Mouse (Mus musculus): ENCODE measurements around the gene Gpx2. TPM values are rescaled to one million over a fixed set of nuclear protein-coding genes. Genes with fewer than 3 reads are reported as not detected.

Gpx2 gene
- polyA plus RNA-seq, 1 experiment from 2014 or later, result 0.45 TPM

DNA sequence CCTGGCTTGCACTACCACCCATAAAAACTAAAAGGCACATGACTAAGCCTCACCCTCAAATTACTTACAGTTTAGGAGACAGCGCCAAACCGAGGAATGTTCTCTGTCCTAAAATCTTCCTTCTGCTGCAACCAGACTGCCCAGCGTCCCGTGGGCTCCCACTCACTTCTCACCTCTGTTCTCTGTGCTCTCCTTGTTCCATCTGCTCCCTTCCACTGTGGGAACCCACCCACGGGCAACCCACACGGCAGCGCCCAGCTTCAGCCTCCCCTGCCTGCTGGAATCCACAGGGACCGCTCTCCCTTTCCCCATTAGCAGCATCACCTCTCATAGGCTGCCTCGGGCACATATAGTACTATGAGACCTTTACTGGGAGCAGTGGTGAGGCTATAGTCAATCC, 23.6 kb upstream of the Gpx2 start:
- ATAC-seq (replicated peaks; ENCODE audit: low FRiP score, low read depth) (no peak), DNase-seq (ENCODE audit: low spot score) (no peak)
- H3K4me2 ChIP-seq (ENCODE audit: low read length), result no peak overlapping the region
- no peaks in the 10 kb centered on the region for H3K9me3 ChIP-seq (replicated peaks; ENCODE audit: low read length)
- 76% methylated on average over 9 of the region's 9 CpGs for WGBS
- no peaks in the 10 kb centered on the region; the same call in 1 of the 2 replicates for H3K27me3 ChIP-seq (ENCODE audit: insufficient read depth, low read length)
- no peaks in the 10 kb centered on the region for H3K36me3 ChIP-seq (ENCODE audit: insufficient read depth, low read length)
- H3K9ac ChIP-seq (ENCODE audit: low read depth, low read length), result no peak overlapping the region
- H3K4me3 ChIP-seq (replicated peaks; ENCODE audit: low read depth, low read length), result no peak overlapping the region
- no peak overlapping the region for H3K27ac ChIP-seq
- H3K4me1 ChIP-seq (replicated peaks; ENCODE audit: insufficient read depth, low read length), result no peaks in the 10 kb centered on the region; the same call in 1 of the 2 replicates
- TF ChIP-seq CTCF (IDR thresholded peaks at IDR 0.05; ENCODE audit: low read depth), result no peak

DNA sequence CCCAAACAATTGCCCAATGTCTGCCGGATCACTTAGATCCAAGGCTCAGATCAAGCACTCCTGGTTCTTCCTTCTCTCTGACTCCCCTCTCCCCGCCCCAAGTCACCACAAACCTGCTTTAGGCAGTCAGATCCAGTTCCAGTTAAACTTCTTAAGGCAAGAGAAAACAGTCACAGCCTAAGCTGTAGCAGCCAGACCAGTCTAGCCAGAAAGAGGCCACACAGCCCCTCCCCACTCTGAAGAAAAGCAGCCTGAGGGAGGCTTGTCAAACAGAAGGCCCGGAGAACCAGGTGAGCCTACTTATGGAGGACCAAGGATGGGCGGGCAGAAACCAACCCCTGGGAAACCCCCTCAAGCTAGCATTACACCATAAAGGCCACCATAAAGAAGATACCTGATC, 22.8 kb upstream of the Gpx2 start:
- Histone ChIP-seq H3K27me3 (ENCODE audit: insufficient read depth, low read length) (no peaks in the 10 kb centered on the region; the same call in 1 of the 2 replicates), H3K4me2 (ENCODE audit: low read length) (no peak overlapping the region)

DNA sequence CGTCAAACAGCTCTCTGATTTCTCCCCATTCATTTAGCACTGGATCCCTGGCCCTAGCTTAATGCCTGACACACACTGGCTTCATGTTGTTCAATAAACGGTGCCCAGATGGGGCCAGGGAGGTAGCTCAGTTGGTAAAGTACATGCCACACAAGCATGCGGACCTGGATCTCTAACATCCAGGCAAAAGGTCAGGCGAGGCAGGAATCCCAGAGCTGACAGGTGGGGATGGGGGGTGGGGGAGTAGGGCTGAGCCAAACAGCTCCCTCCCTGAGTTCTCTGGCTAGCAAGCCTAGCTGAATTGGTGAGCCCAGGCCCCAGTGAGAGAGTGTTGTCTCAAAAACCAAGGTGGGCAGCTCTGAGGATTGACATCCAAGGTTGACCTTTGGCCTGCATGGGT, 21.8 kb upstream of the Gpx2 start:
- TF ChIP-seq CTCF (IDR thresholded peaks at IDR 0.05; ENCODE audit: low read depth), result no peak
- 51% methylated on average over 4 of the region's 4 CpGs for WGBS
- Histone ChIP-seq H3K36me3 (ENCODE audit: insufficient read depth, low read length) (no peaks in the 10 kb centered on the region), H3K4me1 (replicated peaks; ENCODE audit: insufficient read depth, low read length) (no peaks in the 10 kb centered on the region; the same call in 1 of the 2 replicates), H3K27me3 (ENCODE audit: insufficient read depth, low read length) (no peaks in the 10 kb centered on the region; the same call in 1 of the 2 replicates), H3K9me3 (replicated peaks; ENCODE audit: low read length) (no peaks in the 10 kb centered on the region), H3K27ac (no peak overlapping the region), H3K9ac (ENCODE audit: low read depth, low read length) (no peak overlapping the region), H3K4me2 (ENCODE audit: low read length) (no peak overlapping the region), H3K4me3 (replicated peaks; ENCODE audit: low read depth, low read length) (no peak overlapping the region)
- DNase-seq (ENCODE audit: low spot score), result no peak
- ATAC-seq (replicated peaks; ENCODE audit: low FRiP score, low read depth), result no peak

More for the DNA sequence above, 22.8 kb upstream of the Gpx2 start:
- Histone ChIP-seq H3K4me3 (replicated peaks; ENCODE audit: low read depth, low read length) (no peak overlapping the region), H3K36me3 (ENCODE audit: insufficient read depth, low read length) (no peaks in the 10 kb centered on the region), H3K4me1 (replicated peaks; ENCODE audit: insufficient read depth, low read length) (no peaks in the 10 kb centered on the region; the same call in 1 of the 2 replicates), H3K9ac (ENCODE audit: low read depth, low read length) (no peak overlapping the region), H3K9me3 (replicated peaks; ENCODE audit: low read length) (no peaks in the 10 kb centered on the region), H3K27ac (peak overlapping the region; percentile 20; the same call in 1 of the 2 replicates)
- ATAC-seq (replicated peaks; ENCODE audit: low FRiP score, low read depth), result peak; percentile 62
- no peak for TF ChIP-seq CTCF (IDR thresholded peaks at IDR 0.05; ENCODE audit: low read depth)
- DNase-seq (ENCODE audit: low spot score), result peak; percentile 39
- 49% methylated on average over 4 of the region's 4 CpGs for WGBS

DNA sequence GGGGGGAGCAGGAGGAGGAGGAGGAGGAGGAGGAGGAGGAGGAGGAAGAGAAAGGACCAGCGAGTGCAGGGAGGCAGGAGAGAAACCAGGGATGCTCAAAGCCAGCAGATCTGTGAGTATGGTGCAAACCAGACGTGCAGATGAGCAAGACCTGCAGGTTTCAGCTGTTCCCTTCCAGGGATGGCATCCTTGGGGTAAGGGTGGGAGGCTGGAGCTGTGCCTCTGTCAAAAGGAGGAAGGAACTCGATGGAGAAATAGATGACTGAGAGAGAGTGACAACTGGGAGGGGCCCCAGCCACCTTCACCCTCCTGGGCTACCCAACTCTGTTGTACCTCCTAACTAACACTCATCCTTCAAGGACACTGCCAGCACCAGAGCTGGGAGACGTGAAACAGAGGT, 21.4 kb upstream of the Gpx2 start:
- no peak for TF ChIP-seq CTCF (IDR thresholded peaks at IDR 0.05; ENCODE audit: low read depth)
- Histone ChIP-seq H3K4me3 (replicated peaks; ENCODE audit: low read depth, low read length) (no peak overlapping the region), H3K9me3 (replicated peaks; ENCODE audit: low read length) (no peaks in the 10 kb centered on the region), H3K36me3 (ENCODE audit: insufficient read depth, low read length) (no peaks in the 10 kb centered on the region), H3K9ac (ENCODE audit: low read depth, low read length) (no peak overlapping the region), H3K4me2 (ENCODE audit: low read length) (no peak overlapping the region), H3K4me1 (replicated peaks; ENCODE audit: insufficient read depth, low read length) (no peaks in the 10 kb centered on the region; the same call in 1 of the 2 replicates), H3K27me3 (ENCODE audit: insufficient read depth, low read length) (no peaks in the 10 kb centered on the region; the same call in 1 of the 2 replicates), H3K27ac (no peak overlapping the region)
- 47% methylated on average over 4 of the region's 4 CpGs for WGBS
- ATAC-seq (replicated peaks; ENCODE audit: low FRiP score, low read depth) (no peak), DNase-seq (ENCODE audit: low spot score) (no peak)

DNA sequence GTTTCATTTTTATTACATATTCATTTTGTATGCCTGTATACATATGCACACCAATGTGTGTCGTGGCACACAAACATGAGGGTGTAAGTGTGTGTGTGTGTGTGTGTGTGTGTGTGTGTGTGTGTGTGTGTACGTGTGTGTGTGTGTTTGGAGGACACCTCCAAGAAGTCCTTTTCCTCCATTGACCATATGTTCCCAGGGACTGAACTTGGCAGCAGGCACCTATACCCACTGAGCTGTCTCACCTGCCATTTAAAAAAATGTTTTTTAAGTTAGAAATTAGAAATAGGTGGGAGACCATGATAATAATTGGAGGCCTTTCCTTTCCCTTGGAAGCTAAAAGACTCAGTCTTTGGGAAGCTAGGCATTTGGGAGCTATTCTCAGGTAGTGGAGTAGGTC, 18.8 kb upstream of the Gpx2 start:
- Histone ChIP-seq H3K9ac (ENCODE audit: low read depth, low read length) (no peak overlapping the region), H3K9me3 (replicated peaks; ENCODE audit: low read length) (no peaks in the 10 kb centered on the region), H3K36me3 (ENCODE audit: insufficient read depth, low read length) (no peaks in the 10 kb centered on the region), H3K27ac (no peak overlapping the region), H3K27me3 (ENCODE audit: insufficient read depth, low read length) (no peaks in the 10 kb centered on the region; the same call in 1 of the 2 replicates), H3K4me1 (replicated peaks; ENCODE audit: insufficient read depth, low read length) (no peaks in the 10 kb centered on the region), H3K4me3 (replicated peaks; ENCODE audit: low read depth, low read length) (no peak overlapping the region), H3K4me2 (ENCODE audit: low read length) (no peak overlapping the region)
- WGBS, result 90% methylated on average over 2 of the region's 2 CpGs
- no peak for TF ChIP-seq CTCF (IDR thresholded peaks at IDR 0.05; ENCODE audit: low read depth)
- DNase-seq (ENCODE audit: low spot score) (no peak), ATAC-seq (replicated peaks; ENCODE audit: low FRiP score, low read depth) (no peak)

DNA sequence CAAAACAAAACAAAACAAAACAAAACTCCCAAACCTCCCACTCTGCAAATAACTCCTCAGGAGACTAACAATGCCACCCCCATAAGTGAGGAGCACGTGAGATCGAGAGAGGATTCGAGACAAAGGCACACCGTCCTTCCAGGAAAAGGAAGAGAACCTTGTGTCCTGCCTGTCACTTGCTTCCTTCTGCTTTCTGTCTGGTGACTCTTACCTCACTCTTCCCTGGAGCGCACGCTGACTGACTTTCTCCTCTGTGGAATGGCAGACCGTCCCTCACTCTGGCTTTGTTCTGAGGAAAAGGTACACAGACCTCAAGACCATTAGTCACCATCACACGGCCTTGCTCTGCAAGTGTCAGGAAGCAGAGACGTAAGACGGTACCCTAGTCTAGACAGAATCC, 18.2 kb upstream of the Gpx2 start:
- no peak overlapping the region for H3K27ac ChIP-seq
- no peaks in the 10 kb centered on the region for H3K36me3 ChIP-seq (ENCODE audit: insufficient read depth, low read length)
- no peak overlapping the region for H3K9ac ChIP-seq (ENCODE audit: low read depth, low read length)
- H3K9me3 ChIP-seq (replicated peaks; ENCODE audit: low read length), result no peaks in the 10 kb centered on the region
- H3K4me2 ChIP-seq (ENCODE audit: low read length), result no peak overlapping the region
- 60% methylated on average over 10 of the region's 10 CpGs for WGBS
- no peaks in the 10 kb centered on the region; the same call in 1 of the 2 replicates for H3K27me3 ChIP-seq (ENCODE audit: insufficient read depth, low read length)
- ATAC-seq (replicated peaks; ENCODE audit: low FRiP score, low read depth) (no peak), DNase-seq (ENCODE audit: low spot score) (no peak)
- no peak overlapping the region for H3K4me3 ChIP-seq (replicated peaks; ENCODE audit: low read depth, low read length)
- H3K4me1 ChIP-seq (replicated peaks; ENCODE audit: insufficient read depth, low read length), result no peaks in the 10 kb centered on the region
- TF ChIP-seq CTCF (IDR thresholded peaks at IDR 0.05; ENCODE audit: low read depth), result no peak

DNA sequence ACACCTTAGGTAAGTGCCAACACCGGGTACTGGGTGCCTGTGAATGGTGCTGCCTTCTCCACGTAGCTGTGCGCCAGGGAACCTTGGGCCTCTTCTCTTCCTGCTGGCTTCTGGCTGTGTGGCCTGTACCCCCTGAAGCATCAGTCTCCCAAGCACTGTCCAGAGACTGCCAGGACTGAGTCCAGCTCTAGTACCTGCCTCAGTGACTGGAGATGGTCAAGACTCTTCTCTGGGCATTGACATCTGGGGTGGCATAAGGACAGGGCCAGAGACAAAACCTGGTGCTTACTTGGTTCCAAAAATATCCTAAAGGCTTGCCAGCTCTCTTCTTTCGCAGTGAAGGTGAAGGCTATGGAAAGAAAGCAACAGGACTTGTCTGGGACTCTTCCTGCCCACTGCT, 15.7 kb upstream of the Gpx2 start:
- WGBS, result 97% methylated on average over 4 of the region's 4 CpGs
- TF ChIP-seq CTCF (IDR thresholded peaks at IDR 0.05; ENCODE audit: low read depth), result no peak
- Histone ChIP-seq H3K4me3 (replicated peaks; ENCODE audit: low read depth, low read length) (no peak overlapping the region), H3K4me1 (replicated peaks; ENCODE audit: insufficient read depth, low read length) (no peaks in the 10 kb centered on the region), H3K9ac (ENCODE audit: low read depth, low read length) (no peak overlapping the region), H3K27ac (no peak overlapping the region), H3K9me3 (replicated peaks; ENCODE audit: low read length) (no peaks in the 10 kb centered on the region), H3K36me3 (ENCODE audit: insufficient read depth, low read length) (no peaks in the 10 kb centered on the region), H3K27me3 (ENCODE audit: insufficient read depth, low read length) (no peaks in the 10 kb centered on the region; the same call in 1 of the 2 replicates), H3K4me2 (ENCODE audit: low read length) (no peak overlapping the region)
- DNase-seq (ENCODE audit: low spot score) (no peak), ATAC-seq (replicated peaks; ENCODE audit: low FRiP score, low read depth) (no peak)

Data from kidney, postnatal 0 days (tissue).